Mouse (Mus musculus) midbrain, embryonic 15.5 days (tissue): ENCODE measurements at regions not wholly inside any gene's neighbourhood (a gene's known extent, or its start where the extent isn't known, plus 50 kb on each side); places are given as distances from the start of the nearest gene placed in this dataset. TPM values are rescaled to one million over a fixed set of nuclear protein-coding genes. Genes with fewer than 3 reads are reported as not detected.

Experiments used
- ATAC-seq: fragments of 200-750 bp; cut with Nextera tagmentation; replicated peaks from 2 replicates; pipeline ENCODE4 v1.8.0; 2017; ENCODE audit warnings: moderate TSS enrichment
- H3K27ac ChIP-seq: fragments of 300-500 bp; sonication (generic); 2 replicates; pipeline ENCODE4 v1.5.1; 2015; ENCODE audit warnings: mild to moderate bottlenecking, inconsistent platforms
- H3K27me3 ChIP-seq: fragments of 300-500 bp; sonication (generic); replicated peaks from 2 replicates; pipeline ENCODE4 v1.6.1; 2015; ENCODE audit warnings: inconsistent platforms
- H3K36me3 ChIP-seq: fragments of 300-500 bp; sonication (generic); replicated peaks from 2 replicates; pipeline ENCODE4 v1.6.1; 2015; ENCODE audit warnings: inconsistent platforms
- H3K4me1 ChIP-seq: fragments of 300-500 bp; sonication (generic); 2 replicates; pipeline ENCODE4 v1.6.1; 2015; ENCODE audit warnings: inconsistent platforms
- H3K4me2 ChIP-seq: fragments of 300-500 bp; sonication (generic); 2 replicates; pipeline ENCODE4 v1.6.1; 2015; ENCODE audit warnings: inconsistent platforms, mild to moderate bottlenecking, moderate library complexity
- H3K4me3 ChIP-seq: fragments of 300-500 bp; sonication (generic); 2 replicates; pipeline ENCODE4 v1.5.1; 2015; ENCODE audit warnings: mild to moderate bottlenecking, inconsistent platforms
- H3K9ac ChIP-seq: fragments of 300-500 bp; sonication (generic); 2 replicates; pipeline ENCODE4 v1.6.1; 2015; ENCODE audit warnings: mild to moderate bottlenecking, inconsistent platforms
- H3K9me3 ChIP-seq: fragments of 300-500 bp; sonication (generic); 2 replicates; pipeline ENCODE4 v1.6.1; 2016; ENCODE audit warnings: inconsistent platforms
- WGBS: fragments of 180-500 bp; shearing (Covaris S2); methylation state at CpG from one replicate; pipeline ENCODE4 v1.1.7; 2015; ENCODE audit warnings: mixed read lengths; 5-methylcytosine and 5-hydroxymethylcytosine counted together
- microRNA-seq: library from miRNA; unstranded; fragments of <30 nt; microRNA quantifications from one replicate; pipeline ENCODE4, GENCODE M21; 2016

GRCm38 (mm10) chr2:56860776-56861175 is 263.0 kb downstream of the Nr4a2 start:
- no peak for ATAC-seq
- H3K4me3 ChIP-seq, result no peak overlapping the region
- no peaks in the 10 kb centered on the region for H3K4me1 ChIP-seq
- no peak overlapping the region for H3K4me2 ChIP-seq
- H3K27me3 ChIP-seq, result no peaks in the 10 kb centered on the region
- WGBS, result 56% methylated on average over 2 of the region's 2 CpGs
- H3K9me3 ChIP-seq, result no peaks in the 10 kb centered on the region
- H3K9ac ChIP-seq, result no peak overlapping the region
- H3K36me3 ChIP-seq, result no peaks in the 10 kb centered on the region
- no peak overlapping the region for H3K27ac ChIP-seq

GRCm38 (mm10) chr2:56820551-56820950 is 303.3 kb downstream of the Nr4a2 start:
- no peak for ATAC-seq
- H3K27ac ChIP-seq, result no peak overlapping the region
- no peaks in the 10 kb centered on the region for H3K27me3 ChIP-seq
- no peaks in the 10 kb centered on the region for H3K9me3 ChIP-seq
- WGBS, result 38% methylated on average over 4 of the region's 4 CpGs
- no peak overlapping the region for H3K9ac ChIP-seq
- H3K36me3 ChIP-seq, result no peaks in the 10 kb centered on the region
- no peaks in the 10 kb centered on the region for H3K4me1 ChIP-seq
- no peak overlapping the region for H3K4me2 ChIP-seq
- no peak overlapping the region for H3K4me3 ChIP-seq

GRCm38 (mm10) chr2:56784808-56785207 is 339.0 kb downstream of the Nr4a2 start:
- no peak overlapping the region for H3K4me3 ChIP-seq

More at GRCm38 (mm10) chr2:56784808-56785207, 339.0 kb downstream of the Nr4a2 start:
- WGBS, result 77% methylated on average over 2 of the region's 2 CpGs
- no peak for ATAC-seq
- Histone ChIP-seq H3K9ac (no peak overlapping the region), H3K9me3 (no peaks in the 10 kb centered on the region), H3K4me1 (no peaks in the 10 kb centered on the region), H3K36me3 (no peaks in the 10 kb centered on the region), H3K27ac (no peak overlapping the region), H3K27me3 (no peaks in the 10 kb centered on the region), H3K4me2 (no peak overlapping the region)

Small RNA genes lying in the stretch of these regions (microRNA-seq; reads per million reads assigned to microRNA genes)
- not detected for gene Mir195b
